Mouse (Mus musculus) left cerebral cortex, adult 11 months (tissue): ENCODE measurements around the gene Ubtf.
A peak's percentile ranks its signal among the peaks of the same experiment; 100 is the strongest.

Experiments used
- DNase-seq: peaks from one replicate; pipeline ENCODE4 v3.0.0; 2022; ENCODE audit warnings: low spot score

Ubtf gene

GRCm38 (mm10) chr11:102346926-102347325, 27.4 kb upstream of the Ubtf start:
- no peak for DNase-seq

- DNase-seq, result no peak
Measured at GRCm38 (mm10) chr11:102344458-102344857, 24.9 kb upstream of the Ubtf start.

DNA sequence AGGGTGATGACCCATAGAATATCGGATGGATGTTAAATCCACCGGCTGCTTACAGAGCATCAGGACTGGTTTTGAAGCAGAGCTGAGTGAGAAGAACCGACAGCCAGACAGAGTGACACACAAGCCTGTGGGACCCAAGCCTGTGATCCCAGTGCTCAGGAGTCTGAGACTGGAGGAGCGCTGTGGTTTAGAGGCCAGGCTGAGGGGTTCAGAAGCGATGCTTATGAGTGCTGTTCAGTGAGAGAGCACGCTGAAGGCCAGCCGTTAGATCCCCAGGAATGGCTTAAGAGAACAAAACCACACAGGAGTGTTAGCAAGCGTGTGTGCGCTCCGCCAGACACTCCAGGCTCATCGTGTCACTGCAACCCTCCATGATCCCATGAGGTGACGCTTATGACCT, 23.2 kb upstream of the Ubtf start:
- no peak for DNase-seq

GRCm38 (mm10) chr11:102341101-102341500, 21.6 kb upstream of the Ubtf start:
- no peak for DNase-seq

DNA sequence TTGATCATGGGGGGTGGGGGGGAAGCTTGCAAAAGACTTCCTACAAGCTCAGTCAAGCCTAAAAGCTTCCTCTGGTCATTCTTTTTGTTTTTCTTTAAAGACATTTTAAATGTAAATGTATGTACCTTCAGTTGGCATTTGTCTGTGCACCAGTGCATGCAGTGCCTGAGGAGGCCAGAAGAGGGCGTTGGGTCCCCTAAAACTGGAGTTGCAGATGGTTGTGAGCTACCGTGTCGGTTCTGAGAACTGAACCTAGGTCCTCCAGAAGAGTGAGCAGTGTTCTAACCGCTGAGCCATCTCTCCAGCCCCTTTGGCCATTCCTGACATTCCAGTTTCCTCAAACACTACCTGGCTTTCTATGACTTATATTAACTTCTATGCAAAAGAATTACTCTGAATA, 20.1 kb upstream of the Ubtf start:
- DNase-seq, result no peak

DNA sequence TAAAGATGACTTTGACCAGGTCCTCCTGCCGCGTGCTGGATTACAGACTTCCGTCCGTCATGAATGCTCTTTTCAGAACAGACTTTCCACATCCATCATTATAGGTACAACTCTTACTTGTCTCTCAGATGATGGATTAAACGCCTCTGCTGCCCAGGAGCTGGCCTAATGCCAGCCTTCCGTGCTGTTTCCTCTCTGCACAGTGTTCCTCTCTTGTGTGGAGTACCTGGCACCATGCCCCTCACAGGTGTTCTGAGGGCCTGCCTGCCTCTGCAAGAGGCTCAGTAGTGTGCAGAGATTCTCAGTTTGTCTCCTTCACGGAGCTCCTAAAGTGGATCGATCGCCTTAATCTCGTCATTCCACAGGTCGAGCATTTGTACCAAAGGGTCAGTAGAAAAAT, 19.7 kb upstream of the Ubtf start:
- DNase-seq, result no peak

GRCm38 (mm10) chr11:102338561-102338960, 19.0 kb upstream of the Ubtf start:
- peak; percentile 26 for DNase-seq

DNA sequence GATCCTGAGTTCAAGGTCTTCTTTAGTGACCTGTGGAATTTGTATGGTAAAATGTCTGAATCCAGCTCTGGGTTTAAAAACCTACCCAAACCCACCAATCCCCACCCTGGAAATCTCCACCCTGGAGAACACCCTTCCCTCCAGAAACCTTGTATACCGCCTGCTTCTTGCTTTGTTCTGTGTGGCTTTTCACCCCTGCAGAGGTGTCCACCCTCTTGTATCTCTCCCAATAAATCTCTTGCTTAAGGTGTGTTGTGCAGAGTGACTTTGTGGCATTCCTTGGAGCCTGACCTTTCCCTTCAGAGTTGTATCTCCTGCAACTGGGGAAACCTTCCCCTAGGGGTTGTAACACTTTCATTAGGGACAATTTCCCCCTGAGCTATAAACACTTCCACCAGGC, 18.4 kb upstream of the Ubtf start:
- no peak for DNase-seq

GRCm38 (mm10) chr11:102336191-102336590, 16.6 kb upstream of the Ubtf start:
- DNase-seq, result no peak

- no peak for DNase-seq
Measured at GRCm38 (mm10) chr11:102334973-102335700, 15.6 kb upstream of the Ubtf start.

DNA sequence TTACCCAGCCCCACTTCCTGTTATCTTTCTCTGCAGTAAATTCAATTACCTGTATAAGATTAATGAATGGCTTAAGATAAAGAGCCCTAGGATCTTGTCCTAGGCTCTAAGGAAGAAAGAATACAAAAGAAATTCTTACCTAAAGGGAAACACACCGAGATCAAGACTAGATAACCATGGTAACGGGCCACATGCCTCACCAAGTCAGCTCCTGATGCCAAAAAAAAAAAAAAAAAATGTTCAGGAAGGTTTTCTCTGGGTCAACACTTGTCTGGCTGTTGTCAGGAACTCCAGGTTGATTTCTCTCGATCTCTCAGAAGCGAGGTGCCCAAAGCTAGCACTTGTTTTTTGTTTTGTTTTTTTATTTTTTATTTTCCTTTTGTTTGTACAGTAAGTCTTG, 14.5 kb upstream of the Ubtf start:
- no peak for DNase-seq

- DNase-seq, result no peak
Measured at GRCm38 (mm10) chr11:102333061-102333460, 13.5 kb upstream of the Ubtf start.

GRCm38 (mm10) chr11:102331806-102332205, 12.3 kb upstream of the Ubtf start:
- DNase-seq, result no peak

GRCm38 (mm10) chr11:102330039-102330438, 10.5 kb upstream of the Ubtf start:
- DNase-seq, result no peak

- DNase-seq, result no peak
Measured at GRCm38 (mm10) chr11:102329518-102329917, 10.0 kb upstream of the Ubtf start.

- no peak for DNase-seq
Measured at GRCm38 (mm10) chr11:102327839-102328238, 8.3 kb upstream of the Ubtf start.

DNA sequence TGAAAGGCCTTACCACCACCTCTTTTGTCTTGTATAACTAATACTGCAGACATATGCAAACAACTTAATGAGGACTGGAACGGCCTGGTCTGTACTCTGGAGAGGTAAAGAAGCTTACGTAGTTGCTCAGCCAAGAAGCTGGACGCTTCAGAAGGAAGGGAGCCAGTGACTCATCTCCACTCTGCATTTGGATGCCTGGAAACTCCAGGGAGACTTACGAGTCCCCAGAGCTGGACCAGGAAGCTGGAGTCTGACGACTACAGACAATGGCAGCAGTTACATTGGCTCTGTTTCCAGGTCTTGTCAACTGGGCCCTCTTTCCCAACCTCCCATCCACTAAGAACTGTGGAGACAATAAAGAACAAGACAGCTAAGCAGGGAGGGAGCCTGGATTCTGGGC, 7.7 kb upstream of the Ubtf start:
- DNase-seq, result no peak

- DNase-seq, result no peak
Measured at GRCm38 (mm10) chr11:102323516-102323915, 4.0 kb upstream of the Ubtf start.

GRCm38 (mm10) chr11:102321931-102322330, 2.4 kb upstream of the Ubtf start:
- DNase-seq, result no peak

GRCm38 (mm10) chr11:102320686-102321005, 1.1 kb upstream of the Ubtf start:
- no peak for DNase-seq

DNA sequence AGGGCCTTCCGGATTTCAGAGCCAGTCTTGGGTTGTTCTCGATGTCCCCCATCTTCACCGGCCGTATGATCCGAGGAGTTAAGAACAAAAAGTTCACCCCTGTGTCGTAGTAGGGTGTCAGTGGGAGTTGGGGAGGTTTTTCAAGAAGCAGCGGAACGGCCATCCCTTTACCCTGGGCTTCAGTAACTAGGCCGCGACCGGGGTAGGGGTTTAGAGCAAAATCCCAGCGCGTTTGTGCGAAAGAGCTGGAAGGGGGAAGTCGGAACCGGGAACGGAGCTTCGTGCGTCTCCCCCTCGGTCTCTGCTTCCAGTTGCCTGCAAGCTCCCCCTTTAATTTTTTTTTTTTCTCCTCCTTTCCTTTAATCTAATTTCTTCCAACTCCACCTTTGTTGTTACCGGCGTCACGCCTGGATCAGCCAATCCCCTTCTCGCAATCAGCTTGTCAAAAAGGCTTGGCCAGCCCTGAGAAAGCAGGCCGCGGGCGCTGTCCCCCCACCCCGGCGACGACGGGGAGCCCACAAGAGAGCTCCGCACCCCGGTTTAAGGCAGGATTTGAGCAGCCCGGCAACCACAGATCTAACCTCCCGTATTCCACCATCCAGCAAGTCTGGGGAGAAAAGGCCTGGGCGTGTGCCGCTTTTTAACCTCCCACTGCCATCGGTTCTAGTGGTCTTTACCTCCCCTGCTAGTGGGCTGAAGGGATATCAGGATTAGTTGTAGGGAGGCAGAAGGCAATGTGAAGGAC, 571 bp upstream of the Ubtf start:
- peak; percentile 88 for DNase-seq

DNA sequence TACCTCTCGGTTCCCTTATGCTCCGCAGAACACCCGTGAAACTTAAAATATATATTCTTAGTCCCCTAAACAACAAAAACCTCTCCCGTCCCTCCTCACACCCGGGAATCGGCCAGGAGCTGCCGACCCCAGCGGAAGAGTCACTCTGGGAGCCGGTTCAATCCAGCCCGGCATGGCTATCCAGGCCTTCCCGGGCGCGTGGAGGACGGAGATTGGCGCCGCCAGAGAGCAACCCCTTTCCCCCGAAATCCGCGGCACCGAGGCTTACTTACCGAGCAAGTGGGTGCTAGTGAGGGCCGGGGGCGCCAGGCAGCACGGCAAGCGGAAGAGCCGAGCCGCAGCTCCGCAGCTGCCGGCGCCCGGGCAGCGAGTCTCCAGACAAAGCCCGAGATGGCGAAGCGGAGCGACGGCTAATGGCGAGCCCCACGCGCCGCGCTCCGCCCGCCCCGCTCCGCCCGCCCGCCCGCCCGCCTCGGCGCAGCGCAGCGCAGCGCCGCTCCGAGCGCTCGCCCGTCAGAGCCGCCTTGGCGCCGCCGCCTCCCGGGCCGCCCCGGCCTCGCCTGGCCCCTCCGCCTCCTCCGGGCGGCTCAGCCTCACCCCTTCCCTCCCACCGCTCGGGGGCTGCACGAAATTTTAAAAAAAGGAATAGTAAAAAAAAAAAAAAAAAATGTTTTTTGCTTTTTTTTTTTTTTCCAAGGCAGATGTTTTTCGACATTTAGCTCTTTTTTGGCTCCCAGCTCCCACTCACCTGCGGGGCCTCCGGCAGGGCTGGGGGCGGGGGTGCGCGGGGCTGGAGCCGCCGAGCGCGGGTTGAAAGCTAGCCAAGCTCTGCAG, 749 bp downstream of the Ubtf start:
- no peak for DNase-seq
